Mouse (Mus musculus) lung, adult 2 months (tissue): ENCODE data around the gene Cfap299. TPM values are rescaled to one million over a fixed set of nuclear protein-coding genes. Genes with fewer than 3 reads are reported as not detected.
"Not testable (repeated sequence)": the region's sequence is repeated elsewhere in the genome, so short reads cannot be mapped to it uniquely, and the experiment has no call there.

Source experiments
- DNase-seq: peaks from one replicate; pipeline ENCODE4 v3.0.0; 2022
- H3K4me1 ChIP-seq: fragments of 200-500 bp; 2 replicates; pipeline ENCODE4 v1.6.1; 2011; ENCODE audit warnings: low read length; ENCODE audit not compliant: control insufficient read depth, insufficient read depth
- H3K4me3 ChIP-seq: fragments of 200-500 bp; replicated peaks from 2 replicates; pipeline ENCODE3; 2011; ENCODE audit warnings: low read depth, mild to moderate bottlenecking, control low read depth, low read length; ENCODE audit errors: extremely low read depth
- CTCF ChIP-seq: fragments of 200-500 bp; IDR thresholded peaks from 2 replicates; pipeline ENCODE4 v1.5.1; 2011; ENCODE audit warnings: mild to moderate bottlenecking, low read length, control low read depth; ENCODE audit not compliant: insufficient read depth
- POLR2A ChIP-seq: fragments of 200-500 bp; IDR thresholded peaks from 2 replicates; pipeline ENCODE4 v1.6.1; 2011; ENCODE audit warnings: low read depth, mild to moderate bottlenecking, control low read depth, low read length, borderline replicate concordance; ENCODE audit errors: extremely low read depth
- WGBS: fragments of 180-500 bp; shearing (Covaris S2); methylation state at CpG from one replicate; pipeline ENCODE4 v1.1.7; 2018; 5-methylcytosine and 5-hydroxymethylcytosine counted together
- polyA plus RNA-seq: library from polyadenylated mRNA; depleted of rRNA; stranded (reverse); fragments of >200 nt; gene quantifications from 2 replicates; pipeline ENCODE4 v1.2.3, GENCODE M21; 2012

The Cfap299 gene
- polyA plus RNA-seq, 1 experiment: 1.7 TPM

DNA sequence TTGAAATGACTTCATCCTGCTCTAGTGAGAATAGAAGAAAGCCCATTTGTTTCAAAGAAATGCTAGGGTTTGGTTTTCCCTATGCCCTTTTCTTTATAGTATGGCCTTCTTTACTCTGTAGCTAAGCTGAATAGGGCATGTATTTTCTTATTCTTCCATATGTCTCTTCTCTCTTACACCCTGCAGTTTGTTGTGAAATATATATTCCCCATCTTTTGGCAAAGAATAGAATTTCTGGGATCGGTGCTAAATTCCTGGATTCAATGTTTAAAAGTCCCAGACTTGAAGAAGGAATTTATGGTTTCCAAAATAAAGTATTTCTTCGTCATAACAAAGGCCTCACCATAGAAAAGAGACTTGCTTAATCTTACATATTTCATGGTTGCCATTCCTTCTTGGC lies 2.5 kb upstream of the Cfap299 start:
- WGBS: 78% methylated on average over 2 of the region's 2 CpGs
- DNase-seq: no peak
- TF ChIP-seq POLR2A: no peak
- no peak for TF ChIP-seq CTCF

DNA sequence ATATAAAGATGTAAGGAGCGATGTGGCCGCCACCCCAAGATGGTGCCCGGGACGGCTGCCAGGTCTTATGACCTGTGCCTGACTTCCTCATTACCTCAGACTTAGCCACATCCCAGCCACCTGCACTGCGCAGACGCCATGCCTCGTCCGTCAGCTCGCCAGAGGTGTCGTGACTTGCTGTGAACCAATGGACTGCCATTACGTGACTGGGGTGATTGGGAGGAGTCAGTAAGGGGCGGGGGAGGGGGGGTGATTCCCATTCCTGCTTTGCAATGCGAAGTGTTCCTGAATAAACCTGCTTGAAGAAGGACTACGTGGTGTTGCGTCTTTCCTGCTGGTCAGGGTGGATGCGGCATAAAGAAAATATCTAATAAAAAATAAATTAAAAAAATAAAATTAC lies 14.6 kb downstream of the Cfap299 start:
- H3K4me1 ChIP-seq, H3K4me3 ChIP-seq, DNase-seq: not testable (repeated sequence)
- 85% methylated on average over 16 of the region's 16 CpGs for WGBS

More for the DNA sequence above, 2.5 kb upstream of the Cfap299 start:
- no peak overlapping the region for H3K4me3 ChIP-seq
- peaks cover 5% of the 10 kb centered on the region for H3K4me1 ChIP-seq

DNA sequence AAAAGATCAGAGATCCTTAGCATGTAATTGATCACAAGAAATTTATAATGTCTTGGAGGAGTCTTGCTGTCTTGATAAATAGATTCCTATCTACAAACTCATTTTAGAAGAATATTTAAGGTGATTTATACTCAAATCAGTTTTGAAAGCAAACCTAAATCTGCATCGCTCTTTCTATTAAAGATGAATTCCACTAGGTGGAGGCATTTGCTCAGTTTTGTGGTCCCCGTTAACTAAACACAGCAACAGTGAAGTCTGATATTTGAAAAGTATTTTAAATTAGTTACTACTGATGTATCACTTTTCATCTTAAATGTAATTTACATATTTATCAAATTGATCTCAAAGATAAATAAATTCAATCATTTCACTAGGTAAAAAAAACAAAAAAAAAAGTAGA lies 15.5 kb downstream of the Cfap299 start:
- no peak for TF ChIP-seq POLR2A
- no peak for TF ChIP-seq CTCF
- H3K4me3 ChIP-seq: no peak overlapping the region
- H3K4me1 ChIP-seq: no peaks in the 10 kb centered on the region
- WGBS: 63% methylated on average over 2 of the region's 2 CpGs
- no peak for DNase-seq

DNA sequence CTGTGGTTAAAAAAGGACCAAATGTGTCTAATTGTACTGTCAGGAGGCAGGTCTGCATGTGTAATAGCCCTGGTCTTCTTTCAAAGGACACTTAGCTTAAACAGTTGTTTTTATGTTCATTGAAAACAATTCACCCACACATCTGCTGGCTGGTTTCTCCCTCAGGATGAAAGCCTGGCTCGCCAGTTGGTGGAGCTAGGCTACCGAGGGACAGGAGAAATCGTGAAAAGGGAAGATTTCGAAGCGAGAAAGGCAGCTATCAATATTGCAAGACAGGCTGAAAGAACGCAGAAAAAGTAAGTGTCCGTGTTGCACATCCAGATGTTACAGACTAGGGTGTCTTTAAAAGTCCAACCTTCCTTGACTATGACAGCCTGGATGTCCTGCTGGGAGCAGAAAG lies 17.0 kb downstream of the Cfap299 start:
- 71% methylated on average over 7 of the region's 7 CpGs for whole genome bisulfite sequencing
- Histone ChIP-seq H3K4me1 (no peaks in the 10 kb centered on the region), H3K4me3 (no peak overlapping the region)
- no peak for DNase-seq
- no peak for TF ChIP-seq CTCF
- no peak for TF ChIP-seq POLR2A

DNA sequence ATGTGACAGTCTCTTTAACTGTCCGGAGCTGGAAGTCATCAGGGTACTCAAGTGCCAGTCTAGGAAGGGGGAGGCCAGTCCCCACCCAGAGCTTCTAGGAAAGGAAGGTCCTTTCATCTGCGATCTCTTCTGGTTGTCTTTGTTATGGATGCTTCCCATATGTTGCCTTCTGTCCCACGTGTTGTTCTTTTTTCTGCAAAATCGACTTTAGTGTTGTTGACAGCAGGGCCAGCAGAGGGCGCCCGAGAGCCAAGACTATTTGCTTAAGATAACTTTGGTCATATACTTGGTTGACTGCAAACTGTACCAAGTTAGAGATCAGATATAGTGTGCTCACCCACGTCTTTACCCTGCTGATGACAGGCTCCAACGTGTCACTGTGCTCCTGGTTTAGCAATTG lies 19.5 kb downstream of the Cfap299 start:
- DNase-seq: peak; percentile 52
- no peak for TF ChIP-seq POLR2A
- peak; percentile 82 for TF ChIP-seq CTCF
- Histone ChIP-seq H3K4me3 (no peak overlapping the region), H3K4me1 (no peaks in the 10 kb centered on the region)
- 8% methylated on average over 8 of the region's 8 CpGs for WGBS

DNA sequence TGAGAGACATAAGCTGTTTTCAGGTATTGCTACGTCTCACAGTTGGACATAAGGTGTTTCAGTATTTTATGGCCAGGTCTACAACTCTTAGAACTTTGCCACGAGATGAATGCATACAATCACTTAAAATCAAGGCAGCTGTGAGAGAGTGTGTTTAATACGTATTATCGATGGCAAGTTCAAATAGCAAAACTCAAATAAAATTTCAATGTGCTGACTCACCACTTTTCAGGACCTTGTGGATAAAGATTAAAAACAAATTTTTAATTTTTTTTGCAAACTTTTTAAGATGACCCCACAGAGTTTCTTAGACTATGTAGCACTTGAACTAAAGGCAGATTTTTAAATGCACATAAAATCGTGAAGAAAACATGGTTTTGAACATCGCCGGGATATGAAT lies 30.8 kb downstream of the Cfap299 start:
- no peak for DNase-seq
- Histone ChIP-seq H3K4me1 (no peaks in the 10 kb centered on the region), H3K4me3 (no peak overlapping the region)
- 82% methylated on average over 7 of the region's 7 CpGs for WGBS
- TF ChIP-seq CTCF: no peak
- TF ChIP-seq POLR2A: no peak

DNA sequence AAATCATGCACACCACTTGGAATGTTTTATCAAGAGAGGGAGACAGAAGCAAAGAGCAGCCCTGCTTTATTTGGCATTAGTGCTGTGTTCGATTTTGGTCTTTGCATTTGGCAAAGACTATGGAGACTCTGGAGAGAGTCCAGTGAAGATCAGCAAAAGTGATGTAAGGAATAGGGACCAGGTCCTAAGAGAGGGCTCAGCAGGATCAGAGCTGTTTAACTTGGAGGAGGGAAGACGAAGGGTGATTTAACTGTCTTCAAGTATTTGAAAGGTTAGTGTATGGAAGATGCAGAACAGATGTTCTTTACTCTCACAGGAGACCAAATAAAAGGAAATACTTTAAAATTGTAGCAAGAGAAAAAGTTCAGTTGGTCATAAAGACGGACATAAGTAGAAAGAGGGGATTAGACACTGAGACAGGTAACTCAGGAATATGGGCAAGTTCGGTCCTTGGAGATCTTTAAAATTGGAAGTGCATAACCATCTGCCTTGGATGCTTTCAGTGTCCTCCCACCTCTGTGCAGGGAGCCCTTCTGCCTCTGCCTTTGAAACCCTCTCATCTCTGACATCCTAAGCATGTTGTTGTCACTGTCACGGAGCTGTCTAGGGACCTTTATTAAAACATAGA lies 31.8 kb downstream of the Cfap299 start:
- no peak for DNase-seq
- TF ChIP-seq POLR2A (no peak), CTCF (no peak)
- Histone ChIP-seq H3K4me1 (no peaks in the 10 kb centered on the region), H3K4me3 (no peak overlapping the region)
- WGBS: 83% methylated on average over 5 of the region's 5 CpGs

DNA sequence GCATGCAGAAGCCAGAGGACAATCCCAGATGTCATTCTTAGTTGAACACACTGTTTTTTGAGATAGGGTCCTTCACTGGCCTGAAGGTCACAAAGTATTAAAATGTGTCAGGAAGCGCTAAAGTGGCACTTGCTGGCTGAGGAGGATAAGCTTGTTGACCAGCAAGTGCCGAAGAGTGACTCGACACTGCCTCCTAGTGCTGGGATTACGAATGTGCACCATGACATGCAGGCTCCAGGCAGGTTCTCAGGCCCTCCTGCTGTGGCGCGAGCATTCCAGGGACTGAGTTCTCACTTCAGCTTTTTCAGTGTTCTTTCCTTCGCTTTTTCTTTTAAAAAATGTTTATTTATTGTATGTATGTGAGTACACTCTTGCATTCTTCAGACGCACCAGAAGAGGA lies 34.3 kb downstream of the Cfap299 start:
- peak; percentile 13 for DNase-seq
- Histone ChIP-seq H3K4me3 (no peak overlapping the region), H3K4me1 (no peaks in the 10 kb centered on the region)
- peak; percentile 82 for TF ChIP-seq CTCF
- no peak for TF ChIP-seq POLR2A
- 53% methylated on average over 8 of the region's 8 CpGs for WGBS

DNA sequence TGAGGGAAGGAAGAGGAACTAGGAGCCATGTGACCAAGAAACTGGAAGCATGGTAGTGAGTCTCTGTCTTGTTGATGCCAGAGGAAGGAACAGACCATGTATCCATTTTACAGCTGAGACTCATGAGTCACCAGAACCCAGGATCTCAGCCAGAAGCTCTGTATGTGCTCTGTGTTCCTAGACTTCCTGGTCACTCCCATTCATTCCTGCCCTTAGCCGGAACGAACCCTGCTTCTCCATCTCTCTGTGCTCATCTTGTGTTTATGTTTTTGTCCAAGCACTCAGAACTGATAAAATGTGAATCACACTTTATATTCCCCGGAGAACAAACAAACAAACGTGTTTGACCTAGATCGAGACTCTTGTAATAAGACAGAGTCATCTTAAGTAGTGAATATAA lies 36.2 kb downstream of the Cfap299 start:
- no peak overlapping the region for H3K4me3 ChIP-seq
- H3K4me1 ChIP-seq: no peaks in the 10 kb centered on the region
- no peak for DNase-seq
- TF ChIP-seq CTCF: no peak
- no peak for TF ChIP-seq POLR2A
- WGBS: 45% methylated on average over 5 of the region's 5 CpGs

DNA sequence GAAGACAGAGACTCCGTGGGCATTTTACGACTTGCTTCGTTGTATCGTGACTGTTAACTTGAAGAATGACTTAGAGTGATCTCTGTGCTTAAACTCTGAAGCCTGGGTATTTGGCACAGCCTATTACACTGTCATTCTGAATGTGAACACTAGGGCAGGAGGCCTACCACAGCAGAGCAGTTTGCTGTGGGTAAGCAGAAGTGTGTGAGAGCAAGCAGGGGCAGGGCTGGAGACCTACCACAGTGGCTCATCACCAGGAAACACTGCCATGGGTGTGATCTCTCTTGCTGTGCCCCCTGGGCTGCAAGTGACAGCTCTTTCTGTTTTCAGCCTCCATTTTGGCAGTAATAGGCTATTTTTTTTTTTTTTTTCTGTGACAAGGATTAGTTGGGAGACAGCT lies 39.7 kb downstream of the Cfap299 start:
- WGBS: 55% methylated on average over 4 of the region's 4 CpGs
- no peak for DNase-seq
- H3K4me3 ChIP-seq: no peak overlapping the region
- no peak for TF ChIP-seq POLR2A
- no peaks in the 10 kb centered on the region for H3K4me1 ChIP-seq
